Mouse (Mus musculus) heart, embryonic 16.5 days (tissue): ENCODE results near the gene Eif4g3. TPM values are rescaled to one million over a fixed set of nuclear protein-coding genes. Genes with fewer than 3 reads are reported as not detected.

Experiments used
- ATAC-seq: fragments of 200-750 bp; cut with Nextera tagmentation; replicated peaks from 2 replicates; pipeline ENCODE4 v1.8.0; 2017; ENCODE audit warnings: moderate number of reproducible peaks; ENCODE audit not compliant: insufficient read depth, low FRiP score; ENCODE audit errors: extremely low read depth
- H3K27ac ChIP-seq: fragments of 300-500 bp; sonication (generic); 2 replicates; pipeline ENCODE4 v1.5.1; 2014; ENCODE audit warnings: mild to moderate bottlenecking, low read length, control low read depth, moderate library complexity
- H3K27me3 ChIP-seq: fragments of 300-500 bp; sonication (generic); 2 replicates; pipeline ENCODE4 v1.6.1; 2014; ENCODE audit warnings: low read length, mixed read lengths; ENCODE audit not compliant: control insufficient read depth, insufficient read depth
- H3K36me3 ChIP-seq: fragments of 300-500 bp; sonication (generic); 2 replicates; pipeline ENCODE4 v1.6.1; 2014; ENCODE audit not compliant: control insufficient read depth, insufficient read depth
- H3K4me1 ChIP-seq: fragments of 300-500 bp; sonication (generic); 2 replicates; pipeline ENCODE4 v1.6.1; 2014; ENCODE audit warnings: low read length, mixed read lengths; ENCODE audit not compliant: control insufficient read depth, insufficient read depth
- H3K4me2 ChIP-seq: fragments of 300-500 bp; sonication (generic); 2 replicates; pipeline ENCODE4 v1.6.1; 2014; ENCODE audit warnings: low read depth, mild to moderate bottlenecking, control low read depth, low read length
- H3K4me3 ChIP-seq: fragments of 300-500 bp; sonication (generic); 2 replicates; pipeline ENCODE4 v1.5.1; 2014; ENCODE audit warnings: mild to moderate bottlenecking, control low read depth, low read length
- H3K9ac ChIP-seq: fragments of 300-500 bp; sonication (generic); 2 replicates; pipeline ENCODE4 v1.6.1; 2014; ENCODE audit warnings: low read length, control low read depth
- H3K9me3 ChIP-seq: fragments of 300-500 bp; sonication (generic); replicated peaks from 2 replicates; pipeline ENCODE4 v1.6.1; 2016; ENCODE audit warnings: low read length; ENCODE audit not compliant: control insufficient read depth
- WGBS: fragments of 180-500 bp; shearing (Covaris S2); extraction: QIAGEN DNeasy Blood & Tissue Kit; methylation state at CpG from one replicate; pipeline ENCODE4 v1.1.7; 2014; 5-methylcytosine and 5-hydroxymethylcytosine counted together
- polyA plus RNA-seq: library from polyadenylated mRNA; unstranded; fragments of >200 nt; fragmentation: Nextera tagmentation; extraction: Ambion mirVana; gene quantifications from 2 replicates; pipeline ENCODE4 v1.2.1, GENCODE M21; 2015

Eif4g3 gene
- polyA plus RNA-seq, 1 experiment from 2014 or later, result 18.9 TPM

- peaks cover 12% of the 10 kb centered on the region; the same call in 1 of the 2 replicates for H3K4me1 ChIP-seq
These were observed 46.4 kb downstream of the Eif4g3 start for GRCm38 (mm10) chr4:138039275-138039651.

GRCm38 (mm10) chr4:138040589-138040988 lies 47.8 kb downstream of the Eif4g3 start:
- H3K9ac ChIP-seq, result no peak overlapping the region
- 80% methylated on average over 3 of the region's 3 CpGs for WGBS
- H3K4me3 ChIP-seq, result no peak overlapping the region

More at GRCm38 (mm10) chr4:138039275-138039651, 46.4 kb downstream of the Eif4g3 start:
- no peak overlapping the region for H3K4me3 ChIP-seq
- no peak overlapping the region for H3K4me2 ChIP-seq
- no peaks in the 10 kb centered on the region for H3K36me3 ChIP-seq
- H3K9ac ChIP-seq, result no peak overlapping the region
- ATAC-seq, result no peak; the same call in 1 of the 2 replicates
- no peaks in the 10 kb centered on the region for H3K27me3 ChIP-seq
- no peaks in the 10 kb centered on the region for H3K9me3 ChIP-seq
- 74% methylated on average over 9 of the region's 9 CpGs for WGBS
- no peak overlapping the region for H3K27ac ChIP-seq

GRCm38 (mm10) chr4:138041566-138042256 lies 48.9 kb downstream of the Eif4g3 start:
- WGBS, result 81% methylated on average over 12 of the region's 12 CpGs
- Histone ChIP-seq H3K27ac (no peak overlapping the region), H3K9me3 (peaks cover 3% of the 10 kb centered on the region), H3K4me1 (peaks cover 12% of the 10 kb centered on the region; the same call in 1 of the 2 replicates), H3K9ac (no peak overlapping the region), H3K4me3 (no peak overlapping the region), H3K4me2 (no peak overlapping the region), H3K27me3 (no peaks in the 10 kb centered on the region), H3K36me3 (peaks cover 15% of the 10 kb centered on the region)
- ATAC-seq, result no peak

More at GRCm38 (mm10) chr4:138040589-138040988, 47.8 kb downstream of the Eif4g3 start:
- no peak for ATAC-seq
- H3K27ac ChIP-seq, result no peak overlapping the region
- peaks cover 12% of the 10 kb centered on the region; the same call in 1 of the 2 replicates for H3K4me1 ChIP-seq
- no peaks in the 10 kb centered on the region for H3K27me3 ChIP-seq
- H3K36me3 ChIP-seq, result peaks cover 8% of the 10 kb centered on the region
- H3K9me3 ChIP-seq, result no peaks in the 10 kb centered on the region
- no peak overlapping the region for H3K4me2 ChIP-seq

GRCm38 (mm10) chr4:138042257-138042589 lies 49.4 kb downstream of the Eif4g3 start:
- ATAC-seq, result no peak
- Histone ChIP-seq H3K27ac (no peak overlapping the region), H3K4me2 (no peak overlapping the region), H3K4me1 (peaks cover 12% of the 10 kb centered on the region; the same call in 1 of the 2 replicates), H3K4me3 (no peak overlapping the region), H3K36me3 (peaks cover 15% of the 10 kb centered on the region), H3K27me3 (no peaks in the 10 kb centered on the region), H3K9me3 (peaks cover 3% of the 10 kb centered on the region), H3K9ac (no peak overlapping the region)
- WGBS, result 62% methylated on average over 2 of the region's 2 CpGs

GRCm38 (mm10) chr4:138042625-138043024 lies 49.8 kb downstream of the Eif4g3 start:
- peaks cover 3% of the 10 kb centered on the region for H3K9me3 ChIP-seq
- no peak overlapping the region for H3K4me3 ChIP-seq
- no peaks in the 10 kb centered on the region for H3K27me3 ChIP-seq
- no peak for ATAC-seq
- no peak overlapping the region for H3K27ac ChIP-seq
- peaks cover 12% of the 10 kb centered on the region; the same call in 1 of the 2 replicates for H3K4me1 ChIP-seq
- H3K4me2 ChIP-seq, result no peak overlapping the region
- no peak overlapping the region for H3K9ac ChIP-seq
- 94% methylated on average over 5 of the region's 5 CpGs for WGBS
- H3K36me3 ChIP-seq, result peaks cover 15% of the 10 kb centered on the region

GRCm38 (mm10) chr4:138044841-138045500 lies 52.1 kb downstream of the Eif4g3 start:
- no peaks in the 10 kb centered on the region for H3K27me3 ChIP-seq
- H3K4me3 ChIP-seq, result no peak overlapping the region
- peaks cover 20% of the 10 kb centered on the region for H3K36me3 ChIP-seq
- no peaks in the 10 kb centered on the region for H3K4me1 ChIP-seq
- WGBS, result 99% methylated on average over 16 of the region's 16 CpGs
- no peak overlapping the region for H3K4me2 ChIP-seq
- no peak overlapping the region for H3K9ac ChIP-seq
- H3K27ac ChIP-seq, result no peak overlapping the region
- ATAC-seq, result no peak
- H3K9me3 ChIP-seq, result peaks cover 3% of the 10 kb centered on the region

- no peak overlapping the region for H3K4me3 ChIP-seq
These were observed 53.0 kb downstream of the Eif4g3 start for GRCm38 (mm10) chr4:138045809-138046208.

GRCm38 (mm10) chr4:138046371-138046770 lies 53.5 kb downstream of the Eif4g3 start:
- peaks cover 3% of the 10 kb centered on the region for H3K9me3 ChIP-seq
- no peak overlapping the region for H3K4me2 ChIP-seq
- WGBS, result 95% methylated on average over 8 of the region's 8 CpGs
- no peak for ATAC-seq
- H3K27me3 ChIP-seq, result no peaks in the 10 kb centered on the region
- no peaks in the 10 kb centered on the region for H3K4me1 ChIP-seq
- no peak overlapping the region for H3K4me3 ChIP-seq
- H3K9ac ChIP-seq, result no peak overlapping the region
- H3K36me3 ChIP-seq, result peaks cover 20% of the 10 kb centered on the region
- H3K27ac ChIP-seq, result no peak overlapping the region

More at GRCm38 (mm10) chr4:138045809-138046208, 53.0 kb downstream of the Eif4g3 start:
- Histone ChIP-seq H3K9me3 (peaks cover 3% of the 10 kb centered on the region), H3K9ac (no peak overlapping the region), H3K4me2 (no peak overlapping the region), H3K4me1 (no peaks in the 10 kb centered on the region), H3K27me3 (no peaks in the 10 kb centered on the region), H3K27ac (no peak overlapping the region), H3K36me3 (peaks cover 20% of the 10 kb centered on the region)
- ATAC-seq, result no peak
- 97% methylated on average over 1 of the region's 1 CpGs for WGBS

- Histone ChIP-seq H3K9ac (no peak overlapping the region), H3K27me3 (no peaks in the 10 kb centered on the region), H3K36me3 (peaks cover 20% of the 10 kb centered on the region), H3K4me1 (no peaks in the 10 kb centered on the region), H3K27ac (no peak overlapping the region), H3K4me2 (no peak overlapping the region), H3K4me3 (no peak overlapping the region), H3K9me3 (peaks cover 3% of the 10 kb centered on the region)
- WGBS, result 76% methylated on average over 6 of the region's 6 CpGs
- ATAC-seq, result no peak
These were observed 56.7 kb downstream of the Eif4g3 start for GRCm38 (mm10) chr4:138049547-138049946.
